Mouse (Mus musculus) lung, embryonic 16.5 days (tissue): Measurements from ENCODE around the gene Cntrob. TPM values are rescaled to one million over a fixed set of nuclear protein-coding genes. Genes with fewer than 3 reads are reported as not detected.
"Not testable (repeated sequence)": the region's sequence is repeated elsewhere in the genome, so short reads cannot be mapped to it uniquely, and the experiment has no call there.

Experiments
- ATAC-seq: fragments of 200-750 bp; cut with Nextera tagmentation; 2 replicates; pipeline ENCODE4 v1.8.0; 2017; ENCODE audit warnings: low read depth, mild to moderate bottlenecking, moderate library complexity
- H3K27ac ChIP-seq: fragments of 300-500 bp; sonication (generic); 2 replicates; pipeline ENCODE4 v1.5.1; 2014; ENCODE audit warnings: mild to moderate bottlenecking, control low read depth, low read length
- H3K27me3 ChIP-seq: fragments of 300-500 bp; sonication (generic); 2 replicates; pipeline ENCODE4 v1.6.1; 2014; ENCODE audit warnings: low read depth, low read length, mixed read lengths; ENCODE audit not compliant: control insufficient read depth, insufficient read depth
- H3K36me3 ChIP-seq: fragments of 300-500 bp; sonication (generic); 2 replicates; pipeline ENCODE4 v1.6.1; 2014; ENCODE audit warnings: low read length; ENCODE audit not compliant: control insufficient read depth, insufficient read depth
- H3K4me1 ChIP-seq: fragments of 300-500 bp; sonication (generic); replicated peaks from 2 replicates; pipeline ENCODE4 v1.6.1; 2014; ENCODE audit warnings: low read length, mixed read lengths; ENCODE audit not compliant: control insufficient read depth, insufficient read depth
- H3K4me2 ChIP-seq: fragments of 300-500 bp; sonication (generic); 2 replicates; pipeline ENCODE4 v1.6.1; 2014; ENCODE audit warnings: low read depth, low read length, control low read depth
- H3K4me3 ChIP-seq: fragments of 300-500 bp; sonication (generic); 2 replicates; pipeline ENCODE4 v1.5.1; 2014; ENCODE audit warnings: mild to moderate bottlenecking, low read length, control low read depth
- H3K9ac ChIP-seq: fragments of 300-500 bp; sonication (generic); 2 replicates; pipeline ENCODE4 v1.6.1; 2014; ENCODE audit warnings: low read length, control low read depth
- H3K9me3 ChIP-seq: fragments of 300-500 bp; sonication (generic); 2 replicates; pipeline ENCODE4 v1.6.1; 2016; ENCODE audit warnings: low read length; ENCODE audit not compliant: control insufficient read depth
- WGBS: fragments of 180-500 bp; shearing (Covaris S2); extraction: QIAGEN DNeasy Blood & Tissue Kit; methylation state at CpG from one replicate; pipeline ENCODE4 v1.1.7; 2014; 5-methylcytosine and 5-hydroxymethylcytosine counted together
- polyA plus RNA-seq: library from polyadenylated mRNA; unstranded; fragments of >200 nt; fragmentation: Nextera tagmentation; extraction: Ambion mirVana; gene quantifications from 2 replicates; pipeline ENCODE4 v1.2.1, GENCODE M21; 2015

Cntrob gene
- polyA plus RNA-seq, 1 experiment from 2014 or later: 28.7 TPM

GRCm38 (mm10) chr11:69318000-69318399, 5.6 kb downstream of the Cntrob start:
- H3K4me1 ChIP-seq: peaks cover 13% of the 10 kb centered on the region
- H3K27ac ChIP-seq, H3K27me3 ChIP-seq, H3K4me2 ChIP-seq, H3K9me3 ChIP-seq, H3K9ac ChIP-seq, H3K4me3 ChIP-seq, ATAC-seq: not testable (repeated sequence)
- peaks cover 20% of the 10 kb centered on the region for H3K36me3 ChIP-seq
- WGBS: 84% methylated on average over 3 of the region's 3 CpGs

DNA sequence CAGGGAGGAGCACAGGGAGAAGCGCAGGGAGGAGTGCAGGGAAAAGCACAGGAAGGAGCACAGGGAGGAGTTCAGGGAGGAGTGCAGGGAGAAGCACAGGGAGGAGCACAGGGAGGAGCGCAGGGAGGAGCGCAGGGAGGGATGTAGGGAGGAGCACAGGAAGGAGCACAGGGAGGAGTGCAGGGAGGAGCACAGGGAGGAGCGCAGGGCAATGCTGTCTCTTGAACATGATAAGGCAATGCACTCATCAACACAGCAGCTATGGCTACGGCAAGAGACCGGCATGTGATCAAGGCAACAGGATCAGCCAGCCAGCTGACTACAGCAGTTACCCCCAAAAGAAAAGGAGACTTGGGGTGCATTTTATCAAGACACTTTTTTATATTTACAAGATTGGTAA, 7.2 kb downstream of the Cntrob start:
- Histone ChIP-seq H3K9ac (no peak overlapping the region), H3K27ac (no peak overlapping the region), H3K27me3 (no peaks in the 10 kb centered on the region), H3K4me1 (no peaks in the 10 kb centered on the region), H3K36me3 (peaks cover 20% of the 10 kb centered on the region), H3K4me2 (no peak overlapping the region), H3K9me3 (no peaks in the 10 kb centered on the region), H3K4me3 (no peak overlapping the region)
- WGBS: 96% methylated on average over 6 of the region's 6 CpGs
- ATAC-seq: no peak

GRCm38 (mm10) chr11:69311266-69311665, 12.3 kb downstream of the Cntrob start:
- Histone ChIP-seq H3K27me3 (no peaks in the 10 kb centered on the region), H3K9ac (no peak overlapping the region), H3K27ac (no peak overlapping the region), H3K4me3 (no peak overlapping the region), H3K4me2 (no peak overlapping the region), H3K36me3 (peaks cover 30% of the 10 kb centered on the region), H3K4me1 (no peaks in the 10 kb centered on the region), H3K9me3 (no peaks in the 10 kb centered on the region)
- WGBS: 76% methylated on average over 7 of the region's 7 CpGs
- no peak for ATAC-seq

GRCm38 (mm10) chr11:69306039-69306438, 17.5 kb downstream of the Cntrob start:
- Histone ChIP-seq H3K4me3 (no peak overlapping the region), H3K4me2 (no peak overlapping the region), H3K27me3 (no peaks in the 10 kb centered on the region), H3K9me3 (no peaks in the 10 kb centered on the region), H3K4me1 (no peaks in the 10 kb centered on the region), H3K9ac (no peak overlapping the region), H3K27ac (no peak overlapping the region), H3K36me3 (peaks cover 39% of the 10 kb centered on the region)
- 83% methylated on average over 2 of the region's 2 CpGs for WGBS
- no peak for ATAC-seq

DNA sequence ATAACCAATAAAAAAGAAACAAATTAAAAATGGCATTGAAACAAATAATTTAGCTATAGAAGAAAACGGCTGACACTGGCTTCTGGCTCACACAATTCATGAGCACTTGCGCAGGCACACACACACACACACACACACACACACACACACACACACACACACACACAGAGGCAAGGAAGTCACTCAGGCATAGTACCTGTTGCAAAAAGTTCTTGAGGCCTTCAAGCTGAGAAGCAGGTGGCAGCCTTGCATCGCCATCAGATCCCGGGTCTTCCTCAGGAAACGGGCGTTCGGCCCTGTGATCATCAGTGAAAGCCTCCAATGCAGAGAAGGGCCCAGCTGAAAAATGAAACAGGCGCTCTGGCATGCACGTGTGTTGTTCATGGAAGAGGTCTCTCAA, 18.3 kb downstream of the Cntrob start:
- Histone ChIP-seq H3K27me3 (no peaks in the 10 kb centered on the region), H3K4me3 (no peak overlapping the region)

GRCm38 (mm10) chr11:69302817-69303216, 20.8 kb downstream of the Cntrob start:
- H3K9ac ChIP-seq: no peak overlapping the region
- no peak overlapping the region for H3K27ac ChIP-seq
- no peak overlapping the region for H3K4me3 ChIP-seq
- no peak for ATAC-seq
- H3K9me3 ChIP-seq: no peaks in the 10 kb centered on the region
- no peak overlapping the region for H3K4me2 ChIP-seq
- H3K27me3 ChIP-seq: no peaks in the 10 kb centered on the region
- WGBS: 75% methylated on average over 7 of the region's 7 CpGs
- H3K4me1 ChIP-seq: no peaks in the 10 kb centered on the region
- H3K36me3 ChIP-seq: peaks cover 23% of the 10 kb centered on the region

More for the DNA sequence above, 18.3 kb downstream of the Cntrob start:
- H3K4me2 ChIP-seq: no peak overlapping the region
- H3K27ac ChIP-seq: no peak overlapping the region
- H3K9me3 ChIP-seq: no peaks in the 10 kb centered on the region
- 93% methylated on average over 9 of the region's 9 CpGs for WGBS
- no peak overlapping the region for H3K9ac ChIP-seq
- peaks cover 33% of the 10 kb centered on the region for H3K36me3 ChIP-seq
- H3K4me1 ChIP-seq: no peaks in the 10 kb centered on the region
- ATAC-seq: no peak

DNA sequence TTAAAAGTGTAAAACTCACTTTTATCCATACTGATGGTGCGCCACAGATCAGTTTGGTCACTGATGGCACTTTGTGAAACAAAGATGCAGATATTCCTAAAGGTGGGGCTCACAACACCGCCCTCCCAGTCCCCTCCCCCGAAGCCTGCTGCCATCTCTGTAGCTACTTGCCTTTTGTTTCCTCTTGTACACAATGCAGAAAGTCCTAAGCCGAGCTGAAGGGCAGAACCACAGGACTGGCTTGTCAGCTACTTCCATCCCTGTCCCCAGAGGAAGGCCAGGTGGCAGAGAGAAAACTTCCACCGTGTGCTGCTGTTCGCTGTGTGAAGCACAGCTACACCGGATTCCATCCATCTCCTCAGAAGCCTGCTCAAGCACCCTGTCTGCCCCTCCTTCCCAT, 25.3 kb downstream of the Cntrob start:
- Histone ChIP-seq H3K4me1 (no peaks in the 10 kb centered on the region), H3K27me3 (no peaks in the 10 kb centered on the region), H3K27ac (no peak overlapping the region), H3K4me2 (no peak overlapping the region), H3K9me3 (no peaks in the 10 kb centered on the region), H3K9ac (no peak overlapping the region), H3K36me3 (peaks cover 6% of the 10 kb centered on the region; the same call in 1 of the 2 replicates), H3K4me3 (no peak overlapping the region)
- ATAC-seq: no peak
- WGBS: 70% methylated on average over 7 of the region's 7 CpGs

DNA sequence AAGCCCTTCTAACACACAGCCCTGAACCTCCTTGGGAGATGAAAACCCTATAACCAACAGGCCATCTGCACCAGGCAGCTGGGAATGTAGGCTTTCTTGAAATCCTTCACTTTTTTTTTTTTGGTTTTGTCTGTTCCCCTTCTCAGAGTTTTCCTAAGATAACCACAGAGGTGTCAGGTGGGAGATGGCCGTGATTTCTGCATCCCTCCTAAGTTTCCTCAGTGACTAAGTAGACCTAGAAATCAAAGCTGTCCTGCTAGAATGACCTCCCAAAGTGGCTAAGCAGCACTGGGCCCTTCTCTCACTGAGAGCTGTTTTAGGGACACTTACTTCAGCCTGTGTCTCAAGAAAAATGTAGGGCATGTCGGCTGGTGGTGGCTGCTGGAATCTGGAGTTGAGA, 25.8 kb downstream of the Cntrob start:
- Histone ChIP-seq H3K27ac (no peak overlapping the region), H3K4me1 (no peaks in the 10 kb centered on the region), H3K36me3 (peaks cover 6% of the 10 kb centered on the region; the same call in 1 of the 2 replicates), H3K4me2 (no peak overlapping the region), H3K9me3 (no peaks in the 10 kb centered on the region), H3K4me3 (no peak overlapping the region), H3K27me3 (no peaks in the 10 kb centered on the region), H3K9ac (no peak overlapping the region)
- no peak for ATAC-seq
- WGBS: 72% methylated on average over 2 of the region's 2 CpGs

DNA sequence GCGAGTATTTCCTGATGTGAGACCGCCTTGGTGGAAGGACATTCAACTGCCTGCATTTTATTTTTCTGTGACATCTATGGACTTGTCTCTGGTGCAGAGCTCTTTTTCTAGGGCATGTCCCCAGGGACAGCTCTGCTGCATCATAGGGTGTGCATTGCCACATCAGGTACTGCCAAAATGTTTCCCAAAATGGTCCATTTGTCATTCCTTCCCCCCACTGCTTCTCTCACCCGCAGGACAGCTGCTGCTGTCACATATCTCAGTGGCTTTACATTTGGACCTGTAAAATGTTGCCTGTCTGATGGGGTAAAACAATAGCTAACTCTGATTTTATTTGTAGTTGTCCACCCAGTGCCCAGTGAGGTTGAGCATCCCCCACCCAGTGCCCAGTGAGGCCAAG, 28.3 kb downstream of the Cntrob start:
- Histone ChIP-seq H3K27me3 (no peaks in the 10 kb centered on the region), H3K4me3 (no peak overlapping the region), H3K9me3 (no peaks in the 10 kb centered on the region), H3K4me1 (no peaks in the 10 kb centered on the region), H3K36me3 (no peaks in the 10 kb centered on the region; the same call in 1 of the 2 replicates), H3K27ac (no peak overlapping the region), H3K4me2 (no peak overlapping the region), H3K9ac (no peak overlapping the region)
- no peak for ATAC-seq
- 82% methylated on average over 3 of the region's 3 CpGs for WGBS

DNA sequence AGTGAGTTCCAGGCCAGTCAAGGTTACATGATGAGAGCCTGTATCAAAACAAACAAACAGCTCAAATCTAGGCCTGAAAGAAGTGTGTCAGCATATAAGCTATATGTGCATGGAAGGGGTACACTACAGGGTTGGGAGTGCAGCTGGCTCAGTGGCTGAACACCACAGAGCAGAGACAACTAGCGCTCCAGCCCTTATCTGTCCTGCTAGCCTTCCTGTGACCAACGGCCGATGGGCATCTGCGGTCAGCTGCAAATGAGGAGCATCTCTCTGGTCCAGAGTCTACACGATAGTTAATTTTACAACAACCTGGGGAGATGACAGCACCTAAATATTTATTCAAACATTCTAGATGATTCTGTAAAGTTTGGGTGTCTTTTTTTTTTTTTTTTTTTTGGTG, 32.5 kb downstream of the Cntrob start:
- ATAC-seq: no peak
- Histone ChIP-seq H3K4me1 (no peaks in the 10 kb centered on the region), H3K36me3 (no peaks in the 10 kb centered on the region), H3K9me3 (no peaks in the 10 kb centered on the region), H3K4me2 (no peak overlapping the region), H3K9ac (no peak overlapping the region), H3K4me3 (no peak overlapping the region), H3K27ac (no peak overlapping the region), H3K27me3 (no peaks in the 10 kb centered on the region)
- WGBS: 80% methylated on average over 5 of the region's 5 CpGs
